Mouse (Mus musculus): ENCODE data around the gene Csrnp3.

DNA sequence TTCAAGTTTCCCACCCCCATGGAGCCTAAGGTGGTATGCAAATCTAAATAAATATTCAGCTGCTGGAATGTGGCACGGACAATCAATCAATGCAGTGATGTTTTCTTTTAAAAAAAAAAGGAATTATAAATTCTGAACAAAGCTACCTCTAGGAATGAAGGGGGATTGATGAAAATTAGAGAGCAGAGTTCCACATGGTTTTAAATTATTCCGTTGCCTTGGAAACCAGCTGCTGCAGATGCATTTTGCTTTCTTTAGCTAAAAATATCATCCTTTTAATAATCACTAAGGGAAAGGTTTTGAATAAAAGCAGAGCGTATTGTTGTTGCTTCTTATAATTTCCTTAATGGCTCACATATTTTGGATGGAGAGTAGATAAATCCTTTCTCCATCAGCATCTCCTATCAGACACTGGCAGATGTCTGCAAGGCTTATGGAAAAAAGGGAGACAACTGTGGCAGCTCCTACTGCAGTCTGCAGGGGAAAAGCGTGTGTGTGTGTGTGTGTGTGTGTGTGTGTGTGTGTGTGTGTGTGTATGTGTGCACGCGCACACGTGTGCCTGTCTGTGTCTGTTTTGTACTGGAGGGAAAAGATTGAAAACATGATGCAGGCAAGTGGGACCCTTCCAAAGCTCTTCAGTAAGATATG is 2.0 kb downstream of the Csrnp3 start:
- TF ChIP-seq POLR2A (IDR thresholded peaks at IDR 0.05; ENCODE audit: control insufficient read depth in 1 of 2, insufficient read depth in 1 of 2, low read depth in 1 of 2, low read length in 2 of 2, poor library complexity in 1 of 2) = no peak
- no peak for TF ChIP-seq USF1 (IDR thresholded peaks at IDR 0.05; ENCODE audit: low read depth, low read length)
- TF ChIP-seq CTCF (IDR thresholded peaks at IDR 0.05 in 2 of 3, conservative IDR thresholded peaks at IDR 0.05 in 1 of 3; ENCODE audit: control insufficient read depth in 1 of 3, insufficient read depth in 1 of 3, low read depth in 2 of 3, low read length in 3 of 3, poor library complexity in 1 of 3, severe bottlenecking in 1 of 3) = no peak
- no peak for TF ChIP-seq ZC3H11A (IDR thresholded peaks at IDR 0.05; ENCODE audit: low read depth, low read length)
- TF ChIP-seq ZNF384 (IDR thresholded peaks at IDR 0.05; ENCODE audit: low read depth, low read length) = no peak
- no peak for TF ChIP-seq UBTF (IDR thresholded peaks at IDR 0.05; ENCODE audit: borderline replicate concordance, insufficient read depth, low read depth, low read length)
- no peak for TF ChIP-seq MAX (IDR thresholded peaks at IDR 0.05; ENCODE audit: low read length)
- TF ChIP-seq NRF1 (IDR thresholded peaks at IDR 0.05; ENCODE audit: insufficient read depth, low read depth, low read length, poor library complexity, severe bottlenecking) = no peak
- no peak for TF ChIP-seq USF2 (IDR thresholded peaks at IDR 0.05; ENCODE audit: borderline replicate concordance in 1 of 2, insufficient read depth in 1 of 2, low read depth in 1 of 2, low read length in 2 of 2)
